Mouse (Mus musculus): Measurements from ENCODE around the gene Hdac7. TPM values are rescaled to one million over a fixed set of nuclear protein-coding genes. Genes with fewer than 3 reads are reported as not detected.

Gene Hdac7
- polyA plus RNA-seq, 1 experiment = 64.7 TPM

GRCm38 (mm10) chr15:97801811-97802210 lies 42.5 kb downstream of the Hdac7 start:
- TF ChIP-seq CTCF (IDR thresholded peaks at IDR 0.05; ENCODE audit: extremely low read depth, insufficient read depth, low read length) (no peak), POLR2A (IDR thresholded peaks at IDR 0.05; ENCODE audit: extremely low read depth, insufficient read depth, low read length) (no peak)
- no peak overlapping the region for H3K27ac ChIP-seq (ENCODE audit: insufficient read depth, low read length)
- H3K4me3 ChIP-seq (ENCODE audit: insufficient read depth, low read length) = no peak overlapping the region
- H3K4me1 ChIP-seq (ENCODE audit: control insufficient read depth, insufficient read depth, low read length) = peaks cover 3% of the 10 kb centered on the region; the same call in 1 of the 2 replicates

GRCm38 (mm10) chr15:97800853-97801252 lies 43.4 kb downstream of the Hdac7 start:
- Histone ChIP-seq H3K27ac (ENCODE audit: insufficient read depth, low read length) (no peak overlapping the region), H3K4me1 (ENCODE audit: control insufficient read depth, insufficient read depth, low read length) (peaks cover 3% of the 10 kb centered on the region; the same call in 1 of the 2 replicates), H3K4me3 (ENCODE audit: insufficient read depth, low read length) (no peak overlapping the region)
- TF ChIP-seq POLR2A (IDR thresholded peaks at IDR 0.05; ENCODE audit: extremely low read depth, insufficient read depth, low read length) (no peak), CTCF (IDR thresholded peaks at IDR 0.05; ENCODE audit: extremely low read depth, insufficient read depth, low read length) (no peak)

GRCm38 (mm10) chr15:97799446-97799845 lies 44.9 kb downstream of the Hdac7 start:
- TF ChIP-seq POLR2A (IDR thresholded peaks at IDR 0.05; ENCODE audit: extremely low read depth, insufficient read depth, low read length) (no peak), CTCF (IDR thresholded peaks at IDR 0.05; ENCODE audit: extremely low read depth, insufficient read depth, low read length) (no peak)
- Histone ChIP-seq H3K4me3 (ENCODE audit: insufficient read depth, low read length) (no peak overlapping the region), H3K27ac (ENCODE audit: insufficient read depth, low read length) (no peak overlapping the region), H3K4me1 (ENCODE audit: control insufficient read depth, insufficient read depth, low read length) (peaks cover 3% of the 10 kb centered on the region; the same call in 1 of the 2 replicates)

GRCm38 (mm10) chr15:97798134-97798533 lies 46.2 kb downstream of the Hdac7 start:
- TF ChIP-seq POLR2A (IDR thresholded peaks at IDR 0.05; ENCODE audit: extremely low read depth, insufficient read depth, low read length) (no peak), CTCF (IDR thresholded peaks at IDR 0.05; ENCODE audit: extremely low read depth, insufficient read depth, low read length) (no peak)
- Histone ChIP-seq H3K4me3 (ENCODE audit: insufficient read depth, low read length) (no peak overlapping the region), H3K27ac (ENCODE audit: insufficient read depth, low read length) (no peak overlapping the region), H3K4me1 (ENCODE audit: control insufficient read depth, insufficient read depth, low read length) (peaks cover 3% of the 10 kb centered on the region; the same call in 1 of the 2 replicates)

GRCm38 (mm10) chr15:97796674-97797310 lies 47.5 kb downstream of the Hdac7 start:
- TF ChIP-seq POLR2A (IDR thresholded peaks at IDR 0.05; ENCODE audit: extremely low read depth, insufficient read depth, low read length) (no peak), CTCF (IDR thresholded peaks at IDR 0.05; ENCODE audit: extremely low read depth, insufficient read depth, low read length) (no peak)
- no peak overlapping the region for H3K27ac ChIP-seq (ENCODE audit: insufficient read depth, low read length)
- peaks cover 3% of the 10 kb centered on the region; the same call in 1 of the 2 replicates for H3K4me1 ChIP-seq (ENCODE audit: control insufficient read depth, insufficient read depth, low read length)
- H3K4me3 ChIP-seq (ENCODE audit: insufficient read depth, low read length) = no peak overlapping the region

- peaks cover 3% of the 10 kb centered on the region; the same call in 1 of the 2 replicates for H3K4me1 ChIP-seq (ENCODE audit: control insufficient read depth, insufficient read depth, low read length)
- no peak overlapping the region for H3K27ac ChIP-seq (ENCODE audit: insufficient read depth, low read length)
- TF ChIP-seq CTCF (IDR thresholded peaks at IDR 0.05; ENCODE audit: extremely low read depth, insufficient read depth, low read length) = no peak
- no peak for TF ChIP-seq POLR2A (IDR thresholded peaks at IDR 0.05; ENCODE audit: extremely low read depth, insufficient read depth, low read length)
- no peak overlapping the region for H3K4me3 ChIP-seq (ENCODE audit: insufficient read depth, low read length)
These were observed 48.6 kb downstream of the Hdac7 start for GRCm38 (mm10) chr15:97795559-97796235.

GRCm38 (mm10) chr15:97794268-97794667 lies 50.0 kb downstream of the Hdac7 start:
- Histone ChIP-seq H3K4me3 (ENCODE audit: insufficient read depth, low read length) (no peak overlapping the region), H3K4me1 (ENCODE audit: control insufficient read depth, insufficient read depth, low read length) (peaks cover 3% of the 10 kb centered on the region; the same call in 1 of the 2 replicates), H3K27ac (ENCODE audit: insufficient read depth, low read length) (no peak overlapping the region)
- TF ChIP-seq POLR2A (IDR thresholded peaks at IDR 0.05; ENCODE audit: extremely low read depth, insufficient read depth, low read length) (no peak), CTCF (IDR thresholded peaks at IDR 0.05; ENCODE audit: extremely low read depth, insufficient read depth, low read length) (0 out of 2 replicates have a peak, but pooled peaks have one; percentile 26)

GRCm38 (mm10) chr15:97793386-97794153 lies 50.7 kb downstream of the Hdac7 start:
- Histone ChIP-seq H3K4me1 (ENCODE audit: control insufficient read depth, insufficient read depth, low read length) (peaks cover 6% of the 10 kb centered on the region; the same call in 1 of the 2 replicates), H3K27ac (ENCODE audit: insufficient read depth, low read length) (no peak overlapping the region), H3K4me3 (ENCODE audit: insufficient read depth, low read length) (no peak overlapping the region)
- no peak for TF ChIP-seq POLR2A (IDR thresholded peaks at IDR 0.05; ENCODE audit: extremely low read depth, insufficient read depth, low read length)

- Histone ChIP-seq H3K27ac (ENCODE audit: insufficient read depth, low read length) (no peak overlapping the region), H3K4me1 (ENCODE audit: control insufficient read depth, insufficient read depth, low read length) (peaks cover 11% of the 10 kb centered on the region), H3K4me3 (ENCODE audit: insufficient read depth, low read length) (no peak overlapping the region)
- TF ChIP-seq CTCF (IDR thresholded peaks at IDR 0.05; ENCODE audit: extremely low read depth, insufficient read depth, low read length) (no peak), POLR2A (IDR thresholded peaks at IDR 0.05; ENCODE audit: extremely low read depth, insufficient read depth, low read length) (peak; percentile 41; the same call in 1 of the 2 replicates)
These were observed 53.1 kb downstream of the Hdac7 start for GRCm38 (mm10) chr15:97791126-97791700.

All from cortical plate, adult 2 months (tissue).